In genomic region chr11:80614949-80615725, GRCm38 (mm10) we compare ENCODE assay signal across 11 mouse cellular contexts.
DNase-seq lines count a peak whose midpoint lies in the region; ATAC-seq and TF ChIP-seq lines count a peak whose summit lies in the region.
"Had no signal": no experiment of that assay in that cellular context is flagged by ENCODE, and none has a peak within 500 bp of the region (broad histone marks: within the 10 kb centered on the region; RNA-seq: fewer than 3 reads in every experiment).

No protein-coding gene starts in this region.

- TF ChIP-seq EP300 in MEL (IDR thresholded peaks at IDR 0.05; ENCODE audit: low read depth in 1 of 2, low read length in 2 of 2) = peak; percentile 92 to 95

- no peak for TF ChIP-seq CTCF in MEL (IDR thresholded peaks at IDR 0.05 in 2 of 3, conservative IDR thresholded peaks at IDR 0.05 in 1 of 3; ENCODE audit: control insufficient read depth in 1 of 3, insufficient read depth in 1 of 3, low read depth in 2 of 3, low read length in 3 of 3, poor library complexity in 1 of 3, severe bottlenecking in 1 of 3)
- no peak for TF ChIP-seq CTCF in forebrain, postnatal 0 days (IDR thresholded peaks at IDR 0.05; ENCODE audit: low read depth)
- TF ChIP-seq CTCF in midbrain, postnatal 0 days (IDR thresholded peaks at IDR 0.05) = no peak; the same call in 1 of the 2 replicates

- TF ChIP-seq RAD21 in MEL (IDR thresholded peaks at IDR 0.05; ENCODE audit: low read depth, low read length) = no peak

- no peaks in the 10 kb centered on the region for H3K9me3 ChIP-seq in hindbrain, embryonic 13.5 days
- no peaks in the 10 kb centered on the region for H3K9me3 ChIP-seq in hindbrain, embryonic 16.5 days (ENCODE audit: control insufficient read depth, low read length)
- H3K9me3 ChIP-seq in MEL (replicated peaks; ENCODE audit: insufficient read depth, low read length) = no peaks in the 10 kb centered on the region
- no peaks in the 10 kb centered on the region for H3K9me3 ChIP-seq in forebrain, postnatal 0 days (ENCODE audit: low read length)
- no peaks in the 10 kb centered on the region for H3K9me3 ChIP-seq in midbrain, postnatal 0 days (ENCODE audit: low read length)
- H3K9me3 ChIP-seq: liver, embryonic 15.5 days; megakaryocyte, embryonic 14.5 days had no signal

- H3K4me1 ChIP-seq in hindbrain, embryonic 13.5 days (replicated peaks) = peaks cover 15% of the 10 kb centered on the region
- peaks cover 5% of the 10 kb centered on the region for H3K4me1 ChIP-seq in hindbrain, embryonic 16.5 days (ENCODE audit: control insufficient read depth, insufficient read depth, low read depth, low read length)
- H3K4me1 ChIP-seq in MEL (ENCODE audit: control insufficient read depth in 1 of 2, insufficient read depth in 2 of 2, low read length in 2 of 2) = peaks cover 8 to 17% of the 10 kb centered on the region in 2 experiments
- H3K4me1 ChIP-seq in forebrain, postnatal 0 days (ENCODE audit: insufficient read depth) = 0 out of 2 replicates have a peak, but pooled peaks cover 4% of the 10 kb centered on the region
- peaks cover 9% of the 10 kb centered on the region; the same call in 1 of the 2 replicates for H3K4me1 ChIP-seq in midbrain, postnatal 0 days (ENCODE audit: insufficient read depth, low read length)
- H3K4me1 ChIP-seq: liver, embryonic 15.5 days; megakaryocyte, embryonic 14.5 days had no signal

- peak overlapping the region; percentile 83 for H3K27ac ChIP-seq in hindbrain, embryonic 13.5 days
- H3K27ac ChIP-seq in hindbrain, embryonic 16.5 days (ENCODE audit: low read depth, low read length) = no peak overlapping the region; the same call in 1 of the 2 replicates
- peak overlapping the region; percentile 37 for H3K27ac ChIP-seq in MEL (ENCODE audit: control insufficient read depth, low read depth, low read length)
- H3K27ac ChIP-seq in forebrain, postnatal 0 days (ENCODE audit: low read depth, low read length) = peak overlapping the region; percentile 66
- H3K27ac ChIP-seq in midbrain, postnatal 0 days (ENCODE audit: low read depth, low read length) = peak overlapping the region; percentile 48
- H3K27ac ChIP-seq: liver, embryonic 15.5 days had no signal

- no peak overlapping the region for H3K9ac ChIP-seq in hindbrain, embryonic 13.5 days
- no peak overlapping the region for H3K9ac ChIP-seq in hindbrain, embryonic 16.5 days (ENCODE audit: low read depth, low read length)
- H3K9ac ChIP-seq in MEL (ENCODE audit: control insufficient read depth, low read depth, low read length, poor library complexity, severe bottlenecking) = no peak overlapping the region
- H3K9ac ChIP-seq in forebrain, postnatal 0 days = no peak overlapping the region
- H3K9ac ChIP-seq in midbrain, postnatal 0 days (replicated peaks; ENCODE audit: low read length, poor library complexity, severe bottlenecking) = no peak overlapping the region
- H3K9ac ChIP-seq: liver, embryonic 15.5 days had no signal

- WGBS in hindbrain, embryonic 13.5 days = 43% methylated on average over 6 of the region's 6 CpGs
- 35% methylated on average over 6 of the region's 6 CpGs for WGBS in hindbrain, embryonic 16.5 days
- WGBS in forebrain, postnatal 0 days = 43% methylated on average over 6 of the region's 6 CpGs
- WGBS in midbrain, postnatal 0 days = 25% methylated on average over 6 of the region's 6 CpGs

- no peak overlapping the region; the same call in 1 of the 2 replicates for H3K4me2 ChIP-seq in hindbrain, embryonic 13.5 days
- no peak overlapping the region for H3K4me2 ChIP-seq in hindbrain, embryonic 16.5 days (ENCODE audit: low read length)
- H3K4me2 ChIP-seq in forebrain, postnatal 0 days (ENCODE audit: low read depth) = no peak overlapping the region
- H3K4me2 ChIP-seq in midbrain, postnatal 0 days (ENCODE audit: low read depth, low read length, poor library complexity, severe bottlenecking) = no peak overlapping the region
- H3K4me2 ChIP-seq: liver, embryonic 15.5 days had no signal

- TF ChIP-seq POLR2A in MEL (IDR thresholded peaks at IDR 0.05; ENCODE audit: control insufficient read depth in 1 of 2, insufficient read depth in 1 of 2, low read depth in 1 of 2, low read length in 2 of 2, poor library complexity in 1 of 2) = no peak

- H3K4me3 ChIP-seq in hindbrain, embryonic 13.5 days = no peak overlapping the region
- H3K4me3 ChIP-seq in hindbrain, embryonic 16.5 days (ENCODE audit: low read length) = no peak overlapping the region
- H3K4me3 ChIP-seq in MEL (ENCODE audit: control insufficient read depth in 1 of 2, insufficient read depth in 1 of 2, low read depth in 2 of 2, low read length in 2 of 2) = no peak overlapping the region
- no peak overlapping the region for H3K4me3 ChIP-seq in forebrain, postnatal 0 days (ENCODE audit: low read depth, low read length)
- H3K4me3 ChIP-seq in midbrain, postnatal 0 days (ENCODE audit: low read depth, low read length) = no peak overlapping the region
- H3K4me3 ChIP-seq: liver, embryonic 15.5 days; megakaryocyte, embryonic 14.5 days had no signal

- no peaks in the 10 kb centered on the region for H3K36me3 ChIP-seq in hindbrain, embryonic 13.5 days
- H3K36me3 ChIP-seq in hindbrain, embryonic 16.5 days (ENCODE audit: control insufficient read depth, insufficient read depth, low read length) = no peaks in the 10 kb centered on the region
- peaks cover 0 to 23% of the 10 kb centered on the region in 2 experiments; a peak in 2 of 4 replicates for H3K36me3 ChIP-seq in MEL (ENCODE audit: control insufficient read depth in 1 of 2, insufficient read depth in 2 of 2, low read length in 2 of 2)
- H3K36me3 ChIP-seq in forebrain, postnatal 0 days (ENCODE audit: insufficient read depth) = no peaks in the 10 kb centered on the region
- H3K36me3 ChIP-seq in midbrain, postnatal 0 days (ENCODE audit: insufficient read depth, low read length) = no peaks in the 10 kb centered on the region
- H3K36me3 ChIP-seq: liver, embryonic 15.5 days had no signal

- H3K79me2 ChIP-seq in MEL (ENCODE audit: control insufficient read depth, insufficient read depth, low read length, poor library complexity) = no peaks in the 10 kb centered on the region

- ATAC-seq in hindbrain, embryonic 13.5 days (ENCODE audit: low FRiP score) = no peak
- no peak for ATAC-seq in hindbrain, embryonic 16.5 days
- no peak for ATAC-seq in forebrain, postnatal 0 days
- no peak for ATAC-seq in midbrain, postnatal 0 days (ENCODE audit: low FRiP score)
- ATAC-seq: intestine, postnatal 0 days had no signal

- H3K27me3 ChIP-seq in hindbrain, embryonic 13.5 days = 0 out of 2 replicates have a peak, but pooled peaks cover 2% of the 10 kb centered on the region
- H3K27me3 ChIP-seq in hindbrain, embryonic 16.5 days (replicated peaks; ENCODE audit: control insufficient read depth, insufficient read depth, low read length) = no peaks in the 10 kb centered on the region
- no peaks in the 10 kb centered on the region for H3K27me3 ChIP-seq in MEL (ENCODE audit: control insufficient read depth in 1 of 2, insufficient read depth in 2 of 2, low read length in 2 of 2)
- no peaks in the 10 kb centered on the region for H3K27me3 ChIP-seq in forebrain, postnatal 0 days (ENCODE audit: insufficient read depth, low read length)
- H3K27me3 ChIP-seq in midbrain, postnatal 0 days (ENCODE audit: insufficient read depth, low read length) = no peaks in the 10 kb centered on the region
- H3K27me3 ChIP-seq: liver, embryonic 15.5 days had no signal

- DNase-seq in MEL (ENCODE audit: low read depth, low spot score) = peak; percentile 80
- DNase-seq in forebrain, postnatal 0 days = no peak
- no peak for DNase-seq in midbrain, postnatal 0 days (ENCODE audit: low spot score)
- no peak for DNase-seq in spleen, postnatal 4 days (ENCODE audit: low spot score in 2 of 2)
- no peak for DNase-seq in thymus, adult 18-20 months
- DNase-seq in thymus, postnatal 10 days (ENCODE audit: low spot score in 2 of 2) = no peak

TF ChIP-seq in MEL, 35 proteins besides CTCF, POLR2A, EP300 and RAD21 (continues in another document):
- TF ChIP-seq KAT2A (conservative IDR thresholded peaks at IDR 0.05; ENCODE audit: low read depth, low read length) (no peak), MAX (IDR thresholded peaks at IDR 0.05; ENCODE audit: low read length) (peak; percentile 70), USF2 (IDR thresholded peaks at IDR 0.05; ENCODE audit: borderline replicate concordance in 1 of 2, insufficient read depth in 1 of 2, low read depth in 1 of 2, low read length in 2 of 2) (no peak), MYB (IDR thresholded peaks at IDR 0.05; ENCODE audit: low read depth, low read length) (peak; percentile 64), MYC (IDR thresholded peaks at IDR 0.05; ENCODE audit: low read depth, low read length) (0 out of 2 replicates have a peak, but pooled peaks have one; percentile 55), TBP (IDR thresholded peaks at IDR 0.05; ENCODE audit: low read depth, low read length) (no peak), CHD2 (IDR thresholded peaks at IDR 0.05; ENCODE audit: low read length) (no peak), E2F4 (IDR thresholded peaks at IDR 0.05; ENCODE audit: borderline replicate concordance, low read depth, low read length) (no peak), ZNF384 (IDR thresholded peaks at IDR 0.05; ENCODE audit: low read depth, low read length) (no peak), JUND (IDR thresholded peaks at IDR 0.05; ENCODE audit: low read depth, low read length) (no peak), ELF1 (IDR thresholded peaks at IDR 0.05; ENCODE audit: low read depth, low read length) (no peak), BHLHE40 (IDR thresholded peaks at IDR 0.05; ENCODE audit: borderline replicate concordance, low read depth, low read length) (no peak), RCOR1 (IDR thresholded peaks at IDR 0.05; ENCODE audit: low read depth, low read length) (peak; percentile 86), SIN3A (IDR thresholded peaks at IDR 0.05; ENCODE audit: low read length) (peak; percentile 61), MEF2A (IDR thresholded peaks at IDR 0.05; ENCODE audit: extremely low read depth, insufficient replicate concordance, low read depth, low read length, poor library complexity, severe bottlenecking) (no peak), ZKSCAN1 (IDR thresholded peaks at IDR 0.05; ENCODE audit: low read depth, low read length) (no peak; the same call in 1 of the 2 replicates), NRF1 (IDR thresholded peaks at IDR 0.05; ENCODE audit: insufficient read depth, low read depth, low read length, poor library complexity, severe bottlenecking) (no peak), HCFC1 (IDR thresholded peaks at IDR 0.05; ENCODE audit: low read depth, low read length) (no peak), TCF12 (IDR thresholded peaks at IDR 0.05; ENCODE audit: low read depth, low read length) (peak; percentile 88), GATA1 (IDR thresholded peaks at IDR 0.05; ENCODE audit: low read depth, low read length) (peak; percentile 91), MAZ (IDR thresholded peaks at IDR 0.05; ENCODE audit: low read depth, low read length) (no peak), CHD1 (IDR thresholded peaks at IDR 0.05; ENCODE audit: low read depth, low read length) (no peak), SMC3 (IDR thresholded peaks at IDR 0.05; ENCODE audit: low read depth, low read length) (no peak), UBTF (IDR thresholded peaks at IDR 0.05; ENCODE audit: borderline replicate concordance, insufficient read depth, low read depth, low read length) (no peak)
